Mouse (Mus musculus): ENCODE data around the gene Emsy.

DNA sequence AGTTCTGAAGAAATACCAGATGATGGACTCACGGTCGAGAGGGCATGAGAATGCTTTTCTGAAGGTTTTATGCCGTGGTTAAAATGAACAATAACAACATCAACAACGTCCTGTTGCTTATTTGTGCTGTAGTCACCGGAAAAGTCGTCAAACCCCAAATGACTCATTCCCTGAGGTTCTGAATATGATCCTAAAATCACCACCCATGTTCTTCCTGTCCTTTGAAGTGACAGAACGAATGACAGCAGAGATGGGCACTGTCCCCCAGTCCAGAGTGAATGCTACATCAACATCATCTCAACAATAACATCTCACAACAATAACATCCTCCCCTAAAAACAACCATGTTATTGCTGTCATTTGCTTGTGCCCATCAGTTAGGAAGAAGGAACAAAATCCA is 76.1 kb downstream of the Emsy start:
- TF ChIP-seq CTCF (IDR thresholded peaks at IDR 0.05; ENCODE audit: low read depth, low read length) = no peak
- TF ChIP-seq TAL1 (conservative IDR thresholded peaks at IDR 0.05; ENCODE audit: low read depth, low read length) = no peak
- TF ChIP-seq GATA2 (IDR thresholded peaks at IDR 0.05; ENCODE audit: borderline replicate concordance, low read depth, low read length) = no peak

All from G1E (cell line).